Mouse (Mus musculus): ENCODE data around the gene Cpa4. TPM values are rescaled to one million over a fixed set of nuclear protein-coding genes. Genes with fewer than 3 reads are reported as not detected.
A peak's percentile ranks its signal among the peaks of the same experiment; 100 is the strongest.

Gene Cpa4
- under 1 TPM; 0.15 to 0.19 TPM for total RNA-seq (2021)
- long read RNA-seq, experiment 1 = 0 reads
- long read RNA-seq, experiment 2 = 0 reads

DNA sequence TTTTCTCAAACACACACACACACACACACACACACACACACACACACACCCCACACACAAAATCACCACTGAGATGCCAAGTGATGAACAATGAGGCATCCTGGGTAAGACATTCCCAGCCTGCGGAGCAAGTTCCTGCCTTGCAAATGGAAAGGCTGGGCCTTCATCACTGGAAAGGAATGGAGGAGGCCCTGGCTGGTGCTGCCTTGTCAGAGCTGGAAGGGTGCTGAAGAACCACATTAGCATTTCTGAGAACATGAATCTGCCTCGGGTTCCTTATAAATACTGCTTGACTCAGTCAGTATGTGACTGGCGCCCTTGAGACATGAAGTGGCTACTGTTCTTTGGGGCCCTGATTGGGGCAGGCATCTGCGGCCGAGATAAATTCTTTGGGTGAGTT lies at the start of gene Cpa4:
Gene Cpa4 (plus strand): TSS at position 301 of the 400 bp plus-strand sequence.
- intact Hi-C loops (cut with DNase I) = no loop called here
- no peak for DNase-seq (ENCODE audit: low spot score in 2 of 2)

DNA sequence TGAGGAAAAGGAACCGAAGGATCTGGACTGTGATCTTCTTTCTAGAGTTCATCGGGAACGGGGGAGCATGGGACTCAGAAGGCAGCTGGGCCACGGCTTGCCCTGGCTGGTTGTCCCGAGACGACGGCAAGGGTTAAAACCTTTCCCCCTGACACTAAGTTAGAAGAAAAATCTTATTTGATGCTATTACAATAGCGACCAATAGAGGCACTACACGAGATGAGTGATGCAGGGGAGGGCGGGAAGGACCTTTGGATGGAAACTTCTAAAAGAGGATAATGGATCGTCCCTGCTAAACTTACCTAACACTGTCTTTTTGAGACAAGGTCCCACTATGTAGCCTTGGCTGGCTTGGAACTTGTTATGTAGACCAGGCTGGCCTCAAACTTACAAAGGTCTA lies 47.8 kb upstream of the Cpa4 start:
- intact Hi-C loops (cut with DNase I) = no loop called here
- DNase-seq (ENCODE audit: low spot score in 2 of 2) = no peak

- intact Hi-C loops (cut with DNase I) = no loop called here
- DNase-seq (ENCODE audit: low spot score in 2 of 2) = no peak
These were observed 42.5 kb upstream of the Cpa4 start for GRCm38 (mm10) chr6:30525456-30526332.

DNA sequence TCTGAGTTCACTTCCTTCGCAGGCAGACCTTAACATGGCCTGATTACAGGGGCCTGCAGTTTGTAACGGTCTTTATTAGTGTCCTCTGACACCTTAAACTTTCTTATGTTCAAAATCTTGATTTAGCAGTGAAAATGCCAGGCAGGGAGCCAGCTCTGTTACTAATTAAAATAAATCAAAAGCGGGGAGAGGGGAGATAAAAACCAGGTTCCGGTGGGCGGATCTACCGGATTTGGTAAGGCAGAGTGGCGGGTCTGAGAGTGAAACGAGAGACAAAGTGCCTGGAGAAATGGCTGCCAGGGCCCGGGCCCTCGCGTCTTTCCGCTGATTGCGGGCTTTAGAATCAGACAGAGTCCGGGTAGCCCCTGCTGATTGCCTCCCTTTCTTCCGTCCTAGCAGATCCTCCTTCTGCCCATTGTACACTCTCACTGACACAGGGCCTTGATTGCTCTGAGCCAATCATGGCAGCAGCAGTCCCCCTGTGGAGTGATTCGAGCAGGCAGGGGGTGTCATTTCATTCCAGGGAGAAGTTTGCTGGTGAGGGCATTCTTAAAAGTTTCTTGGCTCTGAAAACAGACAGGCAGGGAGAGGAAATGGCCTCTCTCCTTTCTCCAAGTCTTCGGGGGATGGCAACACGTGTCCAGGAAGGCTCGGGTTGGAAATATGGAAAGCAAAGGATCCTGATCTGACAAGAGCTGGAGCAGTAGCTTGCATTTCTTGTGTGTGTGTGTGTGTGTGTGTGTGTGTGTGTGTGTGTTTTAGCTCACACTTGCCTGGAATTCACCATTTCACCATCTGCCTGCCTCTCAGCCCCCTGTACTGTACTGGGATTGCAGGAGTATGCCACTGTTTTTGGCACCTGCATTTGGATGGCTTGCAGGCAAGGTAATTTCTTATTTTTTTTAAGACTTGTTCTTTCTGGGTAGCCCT lies 41.3 kb upstream of the Cpa4 start:
- no peak for DNase-seq (ENCODE audit: low spot score in 2 of 2)
- intact Hi-C loops (cut with DNase I) = no loop called here

DNA sequence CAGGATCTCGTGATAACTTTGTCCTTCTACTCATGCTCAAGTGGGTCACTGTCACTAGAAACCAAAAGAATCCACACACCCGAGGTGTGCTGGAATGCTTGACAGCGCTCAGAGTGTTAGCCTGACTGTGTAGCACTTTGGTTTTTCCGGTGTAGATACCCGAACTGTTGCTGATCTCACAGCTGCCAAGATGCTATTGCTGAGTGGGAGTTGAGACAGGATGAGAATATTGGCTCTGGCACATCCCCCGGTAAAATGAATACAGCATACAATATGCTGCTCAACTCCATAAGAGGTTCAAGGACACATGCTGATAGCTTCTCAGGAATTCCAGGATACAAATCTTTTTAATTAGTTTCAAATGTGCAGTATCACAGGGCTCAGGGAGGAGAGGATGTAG lies 39.4 kb upstream of the Cpa4 start:
- intact Hi-C loops (cut with DNase I) = no loop called here

DNA sequence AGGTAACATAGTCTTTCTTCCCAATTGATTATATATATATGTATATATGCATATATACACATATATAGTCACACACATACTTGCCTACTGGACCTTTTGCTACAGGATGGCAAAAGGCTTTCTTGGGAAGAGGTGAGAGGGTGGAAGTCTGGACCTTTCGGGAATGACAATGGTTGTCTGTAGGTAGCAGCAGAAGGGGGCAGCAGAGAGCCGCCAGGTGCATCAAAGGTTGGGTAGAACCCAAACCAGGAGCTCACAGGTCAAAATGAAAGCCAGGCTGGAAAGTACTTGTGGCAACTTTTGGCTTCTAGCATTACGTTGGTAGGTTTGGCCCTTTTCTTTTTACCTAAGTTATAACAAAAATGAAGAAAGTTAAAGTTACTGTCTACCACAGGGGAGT lies 32.8 kb upstream of the Cpa4 start:
- no peak for DNase-seq (ENCODE audit: low spot score in 2 of 2)
- intact Hi-C loops (cut with DNase I) = no loop called here

More for the DNA sequence above, 39.4 kb upstream of the Cpa4 start:
- DNase-seq (ENCODE audit: low spot score in 2 of 2) = peak; percentile 22 to 65

- intact Hi-C loops (cut with DNase I) = no loop called here
- DNase-seq (ENCODE audit: low spot score in 2 of 2) = peak in 1 of 2 experiments; percentile 37
These were observed 29.9 kb upstream of the Cpa4 start for GRCm38 (mm10) chr6:30538240-30538639.

- no peak for DNase-seq (ENCODE audit: low spot score in 2 of 2)
- intact Hi-C loops (cut with DNase I) = no loop called here
These were observed 29.4 kb upstream of the Cpa4 start for GRCm38 (mm10) chr6:30538800-30539199.

GRCm38 (mm10) chr6:30541009-30541799 lies 27.0 kb upstream of the Cpa4 start, which contains the start of gene Cpa2:
Gene Cpa2 (plus strand): TSS chr6:30541582.
- intact Hi-C loops (cut with DNase I) = no loop called here
- DNase-seq (ENCODE audit: low spot score in 2 of 2) = no peak

DNA sequence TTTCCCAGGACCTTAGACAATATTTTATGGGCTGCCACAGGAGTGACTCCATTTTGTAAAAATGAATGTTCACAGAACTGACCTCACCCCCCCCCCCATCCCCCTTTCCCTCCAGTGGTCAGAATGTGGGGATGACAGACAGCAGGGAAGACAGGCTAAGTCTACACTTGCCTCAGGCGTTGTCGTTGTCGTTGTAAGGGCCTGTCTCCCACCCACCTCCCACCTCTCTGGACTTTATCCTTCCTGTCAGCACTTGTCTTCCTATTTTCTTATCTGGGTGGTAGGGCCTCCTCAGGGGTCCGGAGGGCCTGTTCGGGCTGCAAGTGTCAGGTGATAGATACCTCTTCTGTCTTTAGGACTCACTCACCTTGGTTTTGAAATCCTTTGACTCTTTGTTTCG lies 25.9 kb upstream of the Cpa4 start:
- intact Hi-C loops (cut with DNase I) = no loop called here

DNA sequence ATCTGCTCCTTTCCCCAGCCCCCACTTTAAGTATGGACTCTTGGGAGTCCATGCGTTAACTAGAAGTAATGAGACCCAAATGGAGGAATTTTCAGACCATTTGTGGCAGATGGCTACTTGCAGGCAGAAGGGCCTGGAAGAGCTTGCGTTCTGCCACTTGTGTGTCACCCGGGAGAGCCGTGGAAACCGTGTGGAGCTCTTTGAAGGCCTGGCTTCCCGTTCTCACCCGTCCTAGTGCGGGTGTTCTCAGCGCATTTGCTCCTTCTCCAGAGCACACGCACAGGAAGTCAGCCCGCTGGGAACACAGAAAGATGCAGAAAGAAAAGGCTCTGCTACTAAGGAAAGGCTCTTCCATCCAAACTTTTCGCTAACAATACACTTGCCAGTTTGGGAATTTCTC lies 25.1 kb upstream of the Cpa4 start:
- no peak for DNase-seq (ENCODE audit: low spot score in 2 of 2)
- intact Hi-C loops (cut with DNase I) = no loop called here

More for the DNA sequence above, 25.9 kb upstream of the Cpa4 start:
- DNase-seq (ENCODE audit: low spot score in 2 of 2) = no peak

- intact Hi-C loops (cut with DNase I) = no loop called here
- DNase-seq (ENCODE audit: low spot score in 2 of 2) = no peak
These were observed 24.3 kb upstream of the Cpa4 start for GRCm38 (mm10) chr6:30543851-30544250.

DNA sequence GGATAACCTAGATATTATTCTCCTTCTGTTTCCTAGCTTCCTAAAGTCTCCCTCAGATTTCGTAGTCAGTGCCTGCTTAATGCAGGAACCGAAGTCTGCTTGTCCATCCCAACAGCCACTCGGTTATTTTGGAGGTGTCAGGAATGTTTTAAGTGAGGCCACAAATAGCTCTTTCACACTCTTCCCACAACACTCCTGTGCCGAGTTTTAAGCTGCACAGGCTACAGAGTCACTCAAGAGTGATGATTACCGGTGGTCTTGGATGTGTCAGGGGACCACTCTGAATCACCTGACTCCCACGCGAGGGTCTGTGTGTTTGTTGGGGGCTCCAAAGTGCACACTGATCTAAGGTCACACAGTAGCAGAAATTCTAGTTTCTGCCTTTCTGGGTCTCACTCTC lies 22.5 kb upstream of the Cpa4 start:
- intact Hi-C loops (cut with DNase I) = loop anchor here (5.0 kb wide), 1 partner anchor 83 kb away; no protein-coding TSS in a partner anchor
- peak in 1 of 2 experiments; percentile 64 for DNase-seq (ENCODE audit: low spot score in 2 of 2)

DNA sequence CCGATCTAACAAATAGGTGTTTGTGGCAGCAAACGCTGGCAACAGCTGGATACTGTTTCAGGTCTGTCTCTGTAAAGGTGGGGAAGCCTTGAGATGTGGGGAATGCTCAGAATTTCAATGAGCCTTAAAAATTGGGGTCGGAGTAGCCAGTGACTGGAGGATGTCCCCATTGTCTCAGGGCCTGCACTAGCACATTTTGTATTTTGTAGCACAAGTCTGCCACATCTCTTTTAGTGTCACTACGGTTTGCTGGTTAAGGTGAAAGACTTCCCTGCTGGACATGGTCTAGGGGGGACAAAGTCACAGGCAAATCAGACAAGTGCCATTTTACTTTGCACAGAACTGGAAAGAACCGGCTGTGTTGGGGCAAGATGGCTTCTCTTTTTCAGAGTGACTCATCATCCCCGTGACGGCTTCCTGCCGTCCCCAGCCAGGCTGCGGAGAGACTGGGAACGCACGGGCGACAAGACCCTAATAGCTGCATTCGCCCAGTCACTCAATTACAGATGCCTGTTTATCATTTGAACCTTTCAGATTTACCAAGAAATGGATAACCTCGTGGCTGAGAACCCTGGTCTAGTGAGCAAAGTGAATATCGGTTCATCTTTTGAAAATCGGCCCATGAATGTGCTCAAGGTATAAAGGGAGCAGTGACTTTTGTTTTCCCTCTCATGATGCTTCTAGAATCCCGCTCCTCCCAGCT lies 21.4 kb upstream of the Cpa4 start:
- intact Hi-C loops (cut with DNase I) = loop anchor here (5.0 kb wide), 1 partner anchor 84 kb away; no protein-coding TSS in a partner anchor
- DNase-seq (ENCODE audit: low spot score in 2 of 2) = peak in 1 of 2 experiments; percentile 57

GRCm38 (mm10) chr6:30547274-30547645 lies 20.9 kb upstream of the Cpa4 start:
- peak in 1 of 2 experiments; percentile 60 for DNase-seq (ENCODE audit: low spot score in 2 of 2)
- intact Hi-C loops (cut with DNase I) = loop anchor here (5.0 kb wide), 1 partner anchor 85 kb away; no protein-coding TSS in a partner anchor

GRCm38 (mm10) chr6:30547656-30548306 lies 20.4 kb upstream of the Cpa4 start:
- DNase-seq (ENCODE audit: low spot score in 2 of 2) = no peak
- intact Hi-C loops (cut with DNase I) = loop anchor here (5.0 kb wide), 1 partner anchor 85 kb away; no protein-coding TSS in a partner anchor

DNA sequence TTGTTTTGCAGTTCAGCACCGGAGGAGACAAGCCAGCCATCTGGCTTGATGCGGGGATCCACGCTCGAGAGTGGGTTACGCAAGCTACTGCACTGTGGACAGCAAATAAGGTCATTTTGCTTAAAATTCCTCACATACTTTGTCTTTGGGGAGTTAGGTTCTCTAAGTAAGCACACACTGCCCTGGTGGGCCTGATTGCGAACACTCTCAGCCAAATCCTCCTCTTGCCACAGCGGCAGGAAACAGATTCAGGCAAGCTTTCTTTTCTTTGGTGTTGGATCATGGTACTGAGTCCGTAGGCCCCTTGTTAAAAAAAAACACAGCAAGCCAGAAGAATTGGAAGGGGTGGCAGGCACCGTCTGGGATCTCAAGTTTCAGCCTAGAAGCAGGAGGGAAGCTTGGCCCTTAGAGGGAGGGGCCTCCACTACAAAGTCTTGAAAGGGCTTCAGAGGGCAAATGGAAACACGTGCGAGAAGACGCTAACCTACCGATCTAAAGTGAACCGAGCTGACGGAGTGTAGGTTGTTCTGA lies 18.9 kb upstream of the Cpa4 start:
- intact Hi-C loops (cut with DNase I) = loop anchor here (5.0 kb wide), 1 partner anchor 87 kb away; no protein-coding TSS in a partner anchor
- DNase-seq (ENCODE audit: low spot score in 2 of 2) = no peak

Data from left cerebral cortex, postnatal 14 days (tissue).